Mouse (Mus musculus): ENCODE measurements around the gene Ube2q1.

Ube2q1 gene

GRCm38 (mm10) chr3:89772968-89773709 lies at the start of gene Ube2q1:
Gene Ube2q1, plus strand, starts transcription at chr3:89773616.
- ATAC-seq (ENCODE audit: low TSS enrichment): peak; percentile 88

- no peak for ATAC-seq (ENCODE audit: low TSS enrichment)
Measured at GRCm38 (mm10) chr3:89727028-89727427, 46.4 kb upstream of the Ube2q1 start.

- no peak for ATAC-seq (ENCODE audit: low TSS enrichment)
Measured at GRCm38 (mm10) chr3:89728848-89729247, 44.6 kb upstream of the Ube2q1 start.

GRCm38 (mm10) chr3:89730350-89731331 lies 42.8 kb upstream of the Ube2q1 start:
- ATAC-seq (ENCODE audit: low TSS enrichment): peak; percentile 57

- ATAC-seq (ENCODE audit: low TSS enrichment): no peak
Measured at GRCm38 (mm10) chr3:89732091-89732490, 41.3 kb upstream of the Ube2q1 start.

- no peak for ATAC-seq (ENCODE audit: low TSS enrichment)
Measured at GRCm38 (mm10) chr3:89738509-89738908, 34.9 kb upstream of the Ube2q1 start.

- ATAC-seq (ENCODE audit: low TSS enrichment): peak; percentile 41; the same call in 1 of the 2 replicates
Measured at GRCm38 (mm10) chr3:89752307-89752706, 21.1 kb upstream of the Ube2q1 start.

GRCm38 (mm10) chr3:89755283-89755682 lies 18.1 kb upstream of the Ube2q1 start:
- ATAC-seq (ENCODE audit: low TSS enrichment): no peak

- no peak for ATAC-seq (ENCODE audit: low TSS enrichment)
Measured at GRCm38 (mm10) chr3:89757851-89758250, 15.6 kb upstream of the Ube2q1 start.

- no peak for ATAC-seq (ENCODE audit: low TSS enrichment)
Measured at GRCm38 (mm10) chr3:89759786-89760185, 13.6 kb upstream of the Ube2q1 start.

- ATAC-seq (ENCODE audit: low TSS enrichment): peak; percentile 78
Measured at GRCm38 (mm10) chr3:89764119-89764724, 9.2 kb upstream of the Ube2q1 start, which contains the start of gene Chrnb2. Gene Chrnb2, minus strand, starts transcription at chr3:89764632.

- no peak for ATAC-seq (ENCODE audit: low TSS enrichment)
Measured at GRCm38 (mm10) chr3:89769584-89769983, 3.8 kb upstream of the Ube2q1 start.

- no peak for ATAC-seq (ENCODE audit: low TSS enrichment)
Measured at GRCm38 (mm10) chr3:89770425-89771002, 2.9 kb upstream of the Ube2q1 start.

- peak; percentile 36 for ATAC-seq (ENCODE audit: low TSS enrichment)
Measured at GRCm38 (mm10) chr3:89772588-89772967, 838 bp upstream of the Ube2q1 start.

- ATAC-seq (ENCODE audit: low TSS enrichment): no peak
Measured at GRCm38 (mm10) chr3:89773740-89774211, 360 bp downstream of the Ube2q1 start.

GRCm38 (mm10) chr3:89774236-89774960 lies 982 bp downstream of the Ube2q1 start:
- ATAC-seq (ENCODE audit: low TSS enrichment): no peak

- ATAC-seq (ENCODE audit: low TSS enrichment): no peak
Measured at GRCm38 (mm10) chr3:89776001-89776400, 2.6 kb downstream of the Ube2q1 start.

- ATAC-seq (ENCODE audit: low TSS enrichment): no peak
Measured at GRCm38 (mm10) chr3:89780102-89780501, 6.7 kb downstream of the Ube2q1 start.

- ATAC-seq (ENCODE audit: low TSS enrichment): no peak
Measured at GRCm38 (mm10) chr3:89781640-89782039, 8.2 kb downstream of the Ube2q1 start.

GRCm38 (mm10) chr3:89784991-89785753 lies 11.8 kb downstream of the Ube2q1 start:
- ATAC-seq (ENCODE audit: low TSS enrichment): peak; percentile 74
